Comparison of ENCODE assay signal across 17 mouse cellular contexts in genomic region chr7:45178550-45178949, GRCm38 (mm10). TPM values are rescaled to one million over a fixed set of nuclear protein-coding genes. Genes with fewer than 3 reads are reported as not detected.
"Had no signal": no experiment of that assay in that cellular context is flagged by ENCODE, and none has a peak within 500 bp of the region (broad histone marks: within the 10 kb centered on the region; RNA-seq: fewer than 3 reads in every experiment).

No protein-coding gene starts in this region.

- H3K27ac ChIP-seq: kidney, embryonic 15.5 days; limb, embryonic 15.5 days; liver, embryonic 15.5 days; macrophage; midbrain, embryonic 15.5 days; neural tube, embryonic 12.5 days; stomach, postnatal 0 days had no signal

- DNase-seq: kidney, adult 2 months; kidney, postnatal 14 days; layer of hippocampus, postnatal 36 days; lung, embryonic 14.5 days; lung, postnatal 10 days; thymus, postnatal 36 days had no signal

- H3K4me3 ChIP-seq: kidney, embryonic 15.5 days; limb, embryonic 15.5 days; liver, embryonic 15.5 days; megakaryocyte, embryonic 14.5 days; midbrain, embryonic 15.5 days; neural tube, embryonic 12.5 days had no signal

- H3K36me3 ChIP-seq: kidney, embryonic 15.5 days; limb, embryonic 15.5 days; liver, embryonic 15.5 days; midbrain, embryonic 15.5 days; neural tube, embryonic 12.5 days had no signal

RNA-seq across cellular contexts. Expression of gene Gfy, which starts 0.8 kb away (rescaled TPM):
- polyA plus RNA-seq: kidney, adult 2 months; kidney, embryonic 15.5 days; limb, embryonic 11.5 days; limb, embryonic 15.5 days; liver, embryonic 15.5 days; lung, embryonic 14.5 days; macrophage; midbrain, embryonic 11.5 days; midbrain, embryonic 15.5 days; neural tube, embryonic 12.5 days; stomach, postnatal 0 days; thymus, postnatal 0 days had no signal

RNA-seq across cellular contexts. Expression of gene Pth2, which starts 2.2 kb away (rescaled TPM):
- polyA plus RNA-seq: kidney, adult 2 months; kidney, embryonic 15.5 days; limb, embryonic 11.5 days; limb, embryonic 15.5 days; liver, embryonic 15.5 days; lung, embryonic 14.5 days; macrophage; neural tube, embryonic 12.5 days; stomach, postnatal 0 days; thymus, postnatal 0 days had no signal

RNA-seq across cellular contexts. Expression of gene Slc17a7, which starts 14.8 kb away (rescaled TPM):
- polyA plus RNA-seq: kidney, adult 2 months; liver, embryonic 15.5 days; macrophage; stomach, postnatal 0 days; thymus, postnatal 0 days had no signal
